Mouse (Mus musculus) bone marrow macrophage, adult 2 months (primary cell): ENCODE data around the gene Reln.

Experiments used
- CTCF ChIP-seq: IDR thresholded peaks from 2 replicates; pipeline ENCODE4 v1.5.1; 2012; ENCODE audit warnings: low read depth, mild to moderate bottlenecking, low read length, moderate library complexity
- POLR2A ChIP-seq: IDR thresholded peaks from 2 replicates; pipeline ENCODE4 v1.6.1; 2012; ENCODE audit warnings: mild to moderate bottlenecking, low read depth, low read length, borderline replicate concordance

GRCm38 (mm10) chr5:22072591-22072990, 271.9 kb downstream of the Reln start:
- TF ChIP-seq CTCF (no peak), POLR2A (no peak)
